Mouse (Mus musculus): ENCODE measurements at regions not wholly inside any gene's neighbourhood (a gene's known extent, or its start where the extent isn't known, plus 50 kb on each side); places are given as distances from the start of the nearest gene placed in this dataset.

DNA sequence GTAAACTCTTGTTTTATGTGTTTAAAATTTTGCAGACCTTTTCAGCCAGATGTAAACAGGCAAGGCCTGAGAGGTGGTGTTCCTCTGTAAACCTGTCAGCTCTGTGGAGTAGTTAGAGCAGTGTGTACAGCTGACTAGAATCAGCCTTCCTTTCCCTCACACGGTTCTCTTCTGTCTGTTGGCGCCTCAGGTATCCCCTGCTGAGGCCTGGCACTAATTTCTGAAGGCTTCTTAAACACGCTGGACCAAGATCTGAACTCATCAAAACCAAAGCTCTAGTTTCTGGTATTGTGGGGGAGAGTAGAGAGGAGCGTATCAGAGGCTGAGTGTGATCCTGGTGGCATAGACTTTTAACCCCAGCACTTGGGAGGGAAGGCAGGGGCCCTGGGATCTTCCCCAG lies 270.9 kb downstream of the Bcl11a start:
- no peak for TF ChIP-seq CTCF (IDR thresholded peaks at IDR 0.05; ENCODE audit: low read depth)
- TF ChIP-seq EP300 (optimal IDR thresholded peaks at IDR 0.05), result no peak

Measured in stomach, postnatal 0 days (tissue).